Mouse (Mus musculus) neutrophil, adult 5-6 weeks (primary cell): ENCODE data around the gene Car9. TPM values are rescaled to one million over a fixed set of nuclear protein-coding genes. Genes with fewer than 3 reads are reported as not detected.
"Not testable (repeated sequence)": the region's sequence is repeated elsewhere in the genome, so short reads cannot be mapped to it uniquely, and the experiment has no call there.

ENCODE experiments used
- ATAC-seq: fragments of 151-379, 151-347 bp; 2 replicates; pipeline ENCODE4 v1.8.0; 2017; ENCODE audit warnings: mild to moderate bottlenecking, moderate TSS enrichment; ENCODE audit not compliant: insufficient number of reproducible peaks, poor library complexity, low FRiP score, severe bottlenecking; ENCODE audit errors: extremely low read depth
- total RNA-seq: library from RNA; stranded (forward); fragments of 200-1000 nt; gene quantifications from 2 replicates; pipeline ENCODE4 v1.2.3, GENCODE M21; 2017

The Car9 gene
- total RNA-seq: not detected in 2 replicates

DNA sequence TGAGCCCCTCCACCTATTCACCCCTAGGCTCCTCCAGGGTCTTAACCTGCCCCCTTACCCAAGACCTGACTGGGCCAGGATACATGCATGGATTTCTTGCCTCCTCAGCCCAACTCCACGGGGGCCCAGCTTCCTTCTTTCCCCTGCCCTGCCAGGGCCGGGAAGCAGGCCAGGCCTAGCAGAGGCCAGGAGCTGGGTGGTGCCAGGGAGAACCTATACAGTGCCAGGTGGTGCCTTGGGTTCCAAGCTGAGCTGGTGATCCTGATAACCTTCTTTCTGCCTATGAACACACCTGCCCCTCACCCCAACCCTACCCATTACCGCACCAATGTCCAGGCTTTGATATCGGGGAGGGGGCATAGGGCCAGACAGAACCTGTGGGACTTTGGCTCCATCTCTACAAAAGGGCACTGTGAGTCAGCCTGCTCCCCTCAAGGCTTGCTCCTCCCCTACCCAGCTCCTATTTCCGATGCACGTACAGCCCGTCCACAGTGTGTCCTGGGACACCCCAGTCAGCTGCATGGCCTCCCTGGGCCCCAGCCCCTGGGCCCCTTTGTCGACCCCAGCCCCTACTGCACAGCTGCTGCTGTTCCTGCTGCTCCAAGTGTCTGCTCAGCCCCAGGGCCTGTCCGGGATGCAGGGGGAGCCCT lies at the start of gene Car9:
TSS of gene Car9 (plus strand) at position 431 of the 650 bp plus-strand sequence.
- ATAC-seq: no peak

DNA sequence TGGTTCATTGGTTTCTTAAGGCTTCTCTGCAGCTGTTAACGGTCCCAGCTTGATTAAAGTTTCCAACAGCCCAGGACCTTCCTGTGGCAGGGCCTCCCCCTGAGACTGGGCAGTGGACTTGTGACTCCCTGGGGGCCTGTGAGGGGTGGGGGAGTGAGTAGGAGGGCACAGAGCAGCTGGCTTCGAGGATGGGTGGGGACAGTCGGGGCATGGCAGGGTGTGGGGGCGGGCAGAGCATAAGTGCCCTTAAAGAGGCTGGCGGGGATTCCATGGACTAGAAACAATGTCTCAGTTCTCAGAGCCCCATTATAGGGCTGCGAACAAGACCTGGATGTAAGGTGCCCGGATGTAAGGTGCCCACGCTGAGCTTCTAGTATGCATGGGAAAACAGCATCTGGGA lies 49.6 kb upstream of the Car9 start:
- 0 out of 2 replicates have a peak, but pooled peaks have one; percentile 9 for ATAC-seq

- no peak for ATAC-seq
These were observed 43.7 kb upstream of the Car9 start for GRCm38 (mm10) chr4:43463102-43463501.

DNA sequence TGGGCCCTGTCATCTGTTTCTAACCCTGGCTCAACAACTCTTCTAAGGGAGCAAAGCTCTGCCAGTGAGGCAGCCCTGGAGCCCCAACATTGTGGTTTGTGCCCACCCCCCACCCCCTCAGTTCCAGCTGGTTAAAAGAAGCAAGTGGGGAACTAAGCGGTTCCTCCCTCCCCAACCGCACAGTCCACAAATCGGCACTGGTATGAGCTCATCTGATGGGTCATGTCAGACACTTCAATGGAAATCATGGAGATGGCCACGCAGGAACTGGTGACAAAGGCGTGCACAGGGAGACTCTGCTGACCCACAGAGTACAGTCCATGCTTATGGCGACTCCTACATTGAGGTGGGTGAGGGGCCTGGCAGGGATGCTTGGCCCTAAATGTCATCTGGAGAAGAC lies 40.8 kb upstream of the Car9 start:
- ATAC-seq: 0 out of 2 replicates have a peak, but pooled peaks have one; percentile 17

DNA sequence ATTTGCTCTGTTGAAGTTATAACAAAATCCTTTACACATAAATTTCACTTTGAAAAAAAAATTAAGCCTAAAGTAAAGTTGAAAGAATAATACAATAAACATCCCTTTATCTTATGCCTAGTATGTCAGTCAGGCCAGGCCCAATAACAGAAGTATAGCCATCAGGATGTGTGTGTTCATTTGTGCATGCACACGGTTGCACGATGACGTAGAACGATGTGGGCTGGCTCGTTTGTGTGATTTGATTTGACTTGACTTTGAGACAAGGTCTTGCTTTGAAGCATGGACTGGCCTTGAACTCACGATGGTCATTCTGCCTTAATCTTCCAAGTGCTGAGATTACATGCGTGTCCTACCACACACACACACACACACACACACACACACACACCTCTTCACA lies 39.9 kb upstream of the Car9 start:
- ATAC-seq: peak; percentile 53; the same call in 1 of the 2 replicates

GRCm38 (mm10) chr4:43470301-43470700 lies 36.5 kb upstream of the Car9 start:
- ATAC-seq: peak; percentile 8; the same call in 1 of the 2 replicates

DNA sequence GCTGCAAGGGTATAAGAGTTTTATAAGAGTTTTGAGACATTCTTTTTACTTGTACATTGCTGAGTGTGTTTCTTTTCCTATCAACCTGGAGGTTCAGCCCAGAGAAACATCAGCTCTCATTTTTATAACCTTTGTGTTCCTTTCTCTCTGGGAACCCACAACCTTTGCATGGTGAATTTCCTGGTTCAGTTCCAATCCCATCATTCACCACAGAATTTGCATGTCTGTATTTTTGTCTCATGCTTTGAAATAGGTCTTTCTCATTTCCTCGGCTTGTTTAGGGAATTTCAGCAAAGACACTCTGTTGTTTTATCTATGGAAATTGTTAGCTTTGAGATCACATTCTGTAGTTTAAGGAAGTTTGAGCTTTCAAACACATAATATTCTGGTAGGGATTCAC lies 33.1 kb upstream of the Car9 start:
- no peak for ATAC-seq

DNA sequence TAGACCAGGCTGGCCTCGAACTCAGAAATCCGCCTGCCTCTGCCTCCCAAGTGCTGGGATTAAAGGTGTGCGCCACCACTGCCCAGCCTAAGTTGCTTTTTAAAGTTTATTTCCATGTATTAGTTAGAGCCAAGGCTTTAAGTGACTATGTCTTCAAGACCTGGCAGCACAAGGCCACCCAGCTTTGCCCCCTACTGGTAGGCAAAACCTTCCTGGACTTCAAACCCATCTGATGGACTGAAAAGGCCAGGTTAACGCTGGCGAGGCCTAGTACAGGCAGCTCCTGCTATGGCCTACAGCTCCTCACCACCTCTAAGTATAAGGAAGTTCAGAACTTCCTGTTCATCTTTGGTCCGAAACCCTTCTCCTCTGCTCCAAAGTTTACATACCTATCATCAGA lies 30.2 kb upstream of the Car9 start:
- no peak for ATAC-seq

- ATAC-seq: peak; percentile 91
These were observed 28.8 kb upstream of the Car9 start for GRCm38 (mm10) chr4:43477857-43478533.

GRCm38 (mm10) chr4:43478534-43478858 lies 28.3 kb upstream of the Car9 start:
- no peak for ATAC-seq

- ATAC-seq: 0 out of 2 replicates have a peak, but pooled peaks have one; percentile 13
These were observed 27.6 kb upstream of the Car9 start for GRCm38 (mm10) chr4:43478906-43479832.

- ATAC-seq: no peak
These were observed 25.8 kb upstream of the Car9 start for GRCm38 (mm10) chr4:43480985-43481384.

DNA sequence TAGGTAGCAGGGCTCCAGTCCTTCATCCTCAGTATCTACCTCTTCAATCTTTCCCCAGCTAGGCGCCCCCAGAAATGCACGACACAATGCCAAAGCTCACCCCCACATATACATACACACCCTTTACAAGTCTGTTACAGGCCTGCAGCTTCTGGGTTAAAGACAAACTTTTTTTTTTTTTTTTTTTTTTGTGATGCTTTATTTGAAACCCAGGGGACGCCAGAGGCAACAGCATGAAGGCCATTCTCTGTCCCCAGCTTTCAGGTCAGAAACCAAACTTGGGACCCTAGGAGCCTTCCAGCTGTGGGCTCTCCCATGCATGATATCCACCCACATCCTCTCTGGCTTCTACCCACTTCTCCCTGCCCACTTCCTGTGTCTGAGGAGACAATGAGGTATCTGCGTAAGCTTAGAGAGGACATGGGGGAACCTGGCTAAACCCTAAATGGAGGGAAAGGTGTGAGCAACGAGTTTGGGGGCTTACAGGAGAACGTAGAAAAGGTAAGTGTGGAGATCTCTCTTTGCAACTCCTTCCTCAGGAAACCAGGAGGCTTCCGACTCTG lies 24.8 kb upstream of the Car9 start:
- peak; percentile 30; the same call in 1 of the 2 replicates for ATAC-seq

DNA sequence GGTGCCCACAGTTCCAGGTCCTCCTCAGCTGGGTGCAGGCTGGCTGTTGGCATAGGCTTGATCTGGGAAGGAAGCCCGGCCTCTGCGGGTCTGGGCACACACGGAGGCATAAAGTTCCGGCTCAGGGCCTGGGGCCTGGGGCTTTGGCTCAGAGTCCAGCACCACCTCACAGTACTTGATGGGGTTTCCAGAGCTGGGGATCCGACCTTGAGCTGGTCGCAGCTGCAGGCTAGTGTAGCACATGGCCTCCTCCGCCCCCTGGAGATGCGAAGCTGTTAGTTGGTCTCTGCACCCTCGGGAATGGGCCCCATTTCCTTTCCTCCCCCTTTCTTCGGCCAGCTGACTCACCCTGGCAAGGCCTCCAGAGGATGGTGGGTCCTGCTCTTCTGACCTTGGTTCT lies 24.2 kb upstream of the Car9 start:
- no peak for ATAC-seq

DNA sequence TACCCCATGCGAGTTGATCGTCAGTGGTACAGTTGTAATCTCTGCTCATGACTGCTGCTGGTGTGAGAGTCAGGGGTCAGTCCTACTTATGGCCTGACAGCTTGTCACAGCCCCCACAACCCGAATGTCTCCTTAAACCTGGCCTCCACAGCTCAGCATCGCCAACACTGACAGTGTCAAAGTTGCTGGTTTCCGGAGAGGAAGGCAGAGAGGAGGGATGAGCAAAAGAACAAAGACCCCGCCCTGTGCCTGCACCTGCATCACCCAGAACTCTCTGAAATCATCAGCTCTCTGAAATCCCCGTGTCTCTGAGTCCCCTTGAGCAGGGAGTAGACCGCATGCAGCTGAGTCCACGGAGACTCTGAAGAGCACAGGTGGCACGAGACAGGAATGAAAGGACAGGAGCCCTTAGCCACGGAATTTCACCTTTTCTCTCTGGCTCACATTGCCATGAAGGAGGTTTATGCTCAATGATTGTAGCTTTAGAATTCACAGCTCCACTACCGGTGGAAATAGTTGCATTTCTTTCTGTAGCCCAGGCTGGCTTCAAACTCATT lies 23.2 kb upstream of the Car9 start, which contains the start of gene Sit1:
TSS of gene Sit1 (minus strand) at position 200 of the 557 bp plus-strand sequence.
- ATAC-seq: no peak

DNA sequence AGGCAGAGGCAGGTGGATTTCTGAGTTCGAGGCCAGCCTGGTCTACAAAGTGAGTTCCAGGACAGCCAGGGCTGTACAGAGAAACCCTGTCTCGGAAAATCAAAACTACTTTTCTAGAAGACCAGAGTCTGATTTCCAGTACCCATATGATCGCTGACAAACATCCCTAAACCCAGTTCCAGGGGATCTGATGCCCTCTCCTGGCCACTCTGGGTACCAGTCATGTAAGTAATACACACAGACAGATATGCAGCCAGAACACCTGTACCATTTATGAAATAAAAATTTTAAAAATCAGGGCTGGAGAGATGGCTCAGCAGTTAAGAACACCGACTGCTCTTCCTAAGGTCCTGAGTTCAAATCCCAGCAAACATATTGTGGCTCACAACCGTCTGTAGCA lies 21.1 kb upstream of the Car9 start:
- ATAC-seq: not testable (repeated sequence)

DNA sequence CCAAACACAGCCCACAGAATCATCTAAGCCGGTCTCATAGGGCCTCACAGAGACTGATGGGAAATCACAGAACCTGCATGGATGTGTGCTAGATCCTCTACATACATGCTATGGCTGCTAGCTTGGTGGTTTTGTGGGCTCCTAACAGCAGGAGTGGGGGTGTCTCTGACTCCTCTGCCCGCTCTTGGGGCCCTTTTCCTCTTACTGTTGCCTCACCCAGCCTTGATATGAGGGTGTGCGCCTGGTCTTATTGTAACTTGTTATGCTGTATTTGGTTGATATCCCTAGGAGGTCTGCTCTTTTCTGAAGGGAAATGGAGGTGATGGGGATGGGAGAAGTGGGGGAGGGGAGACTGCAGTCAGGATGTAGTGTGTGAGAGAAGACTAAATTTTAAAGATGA lies 17.2 kb upstream of the Car9 start:
- ATAC-seq: no peak

- ATAC-seq: no peak
These were observed 16.0 kb upstream of the Car9 start for GRCm38 (mm10) chr4:43490801-43491200.
